Mouse (Mus musculus): ENCODE measurements around the gene Muc1. TPM values are rescaled to one million over a fixed set of nuclear protein-coding genes. Genes with fewer than 3 reads are reported as not detected.

Gene Muc1
- total and polyA plus RNA-seq, 3 experiments = 0.09 to 0.60 (median 0.38) TPM

GRCm38 (mm10) chr3:89250435-89251040 is 21.7 kb downstream of the Muc1 start:
- peak; percentile 67 for DNase-seq (ENCODE audit: extremely low read depth)
- Histone ChIP-seq H3K4me1 (ENCODE audit: control insufficient read depth in 1 of 2, insufficient read depth in 2 of 2) (peaks cover 10 to 53% of the 10 kb centered on the region in 2 experiments), H3K4me3 (replicated peaks in 1 of 3; ENCODE audit: low read depth in 2 of 3, low read length in 2 of 3, poor library complexity in 1 of 3) (peak overlapping the region in 2 of 3 experiments; percentile 26 to 62), H3K9ac (ENCODE audit: insufficient read depth, low read depth) (peak overlapping the region; percentile 13; the same call in 1 of the 2 replicates), H3K79me2 (replicated peaks; ENCODE audit: control insufficient read depth, extremely low read depth, insufficient read depth, poor library complexity, severe bottlenecking) (peaks cover 17% of the 10 kb centered on the region), H3K4me2 (ENCODE audit: insufficient read depth, low read depth, poor library complexity, severe bottlenecking) (peak overlapping the region; percentile 94), H3K36me3 (replicated peaks in 1 of 2; ENCODE audit: control insufficient read depth in 1 of 2, insufficient read depth in 1 of 2, low read length in 1 of 2) (peaks cover 14 to 24% of the 10 kb centered on the region in 2 experiments), H3K27me3 (replicated peaks) (no peaks in the 10 kb centered on the region), H3K27ac (ENCODE audit: insufficient read depth, low read depth) (peak overlapping the region; percentile 67), H3K9me3 (replicated peaks; ENCODE audit: low read length) (peaks cover 5% of the 10 kb centered on the region)
- TF ChIP-seq RAD21 (IDR thresholded peaks at IDR 0.05; ENCODE audit: low read depth, low read length) = peak; percentile 92
- TF ChIP-seq NELFE (IDR thresholded peaks at IDR 0.05; ENCODE audit: low read depth, low read length) = peak; percentile 49; the same call in 1 of the 2 replicates
- peak; percentile 59 for TF ChIP-seq ELF1 (IDR thresholded peaks at IDR 0.05; ENCODE audit: low read depth, low read length)
- no peak for TF ChIP-seq HCFC1 (IDR thresholded peaks at IDR 0.05; ENCODE audit: low read depth, low read length)
- no peak for TF ChIP-seq KAT2A (IDR thresholded peaks at IDR 0.05; ENCODE audit: insufficient replicate concordance, low read length)
- peak; percentile 80 for TF ChIP-seq POLR2AphosphoS2 (IDR thresholded peaks at IDR 0.05; ENCODE audit: low read depth, low read length)
- TF ChIP-seq ZC3H11A (IDR thresholded peaks at IDR 0.05; ENCODE audit: low read depth, low read length) = peak; percentile 18; the same call in 1 of the 2 replicates
- peak; percentile 81 for TF ChIP-seq SMC3 (IDR thresholded peaks at IDR 0.05; ENCODE audit: low read depth, low read length)
- TF ChIP-seq MAZ (IDR thresholded peaks at IDR 0.05; ENCODE audit: low read depth, low read length) = no peak
- 0 out of 2 replicates have a peak, but pooled peaks have one; percentile 62 for TF ChIP-seq IRF4 (IDR thresholded peaks at IDR 0.05; ENCODE audit: low read depth, low read length)
- no peak for TF ChIP-seq SIN3A (IDR thresholded peaks at IDR 0.05; ENCODE audit: low read length)
- no peak for TF ChIP-seq USF2 (conservative IDR thresholded peaks at IDR 0.05; ENCODE audit: low read depth, low read length)
- no peak for TF ChIP-seq MAX (IDR thresholded peaks at IDR 0.05; ENCODE audit: low read length)
- TF ChIP-seq PAX5 (IDR thresholded peaks at IDR 0.05; ENCODE audit: low read length) = no peak
- no peak for TF ChIP-seq JUND (conservative IDR thresholded peaks at IDR 0.05; ENCODE audit: low read depth, low read length)
- peak; percentile 69 for TF ChIP-seq MAFK (IDR thresholded peaks at IDR 0.05; ENCODE audit: insufficient replicate concordance, low read length)
- TF ChIP-seq NRF1 (IDR thresholded peaks at IDR 0.05; ENCODE audit: low read depth, low read length) = no peak
- TF ChIP-seq ZMIZ1 (IDR thresholded peaks at IDR 0.05; ENCODE audit: low read depth, low read length) = peak; percentile 51; the same call in 1 of the 2 replicates
- no peak for TF ChIP-seq TBP (conservative IDR thresholded peaks at IDR 0.05; ENCODE audit: low read depth, low read length)
- peak; percentile 61 to 94 for TF ChIP-seq CTCF (conservative IDR thresholded peaks at IDR 0.05 in 1 of 2, IDR thresholded peaks at IDR 0.05 in 1 of 2; ENCODE audit: low read depth in 2 of 2, low read length in 2 of 2)
- TF ChIP-seq CHD1 (IDR thresholded peaks at IDR 0.05; ENCODE audit: low read depth, low read length) = no peak
- TF ChIP-seq GABPA (IDR thresholded peaks at IDR 0.05; ENCODE audit: insufficient replicate concordance, low read depth, low read length) = no peak
- TF ChIP-seq BHLHE40 (IDR thresholded peaks at IDR 0.05; ENCODE audit: low read depth, low read length) = no peak
- TF ChIP-seq RCOR1 (conservative IDR thresholded peaks at IDR 0.05; ENCODE audit: low read depth, low read length) = no peak
- TF ChIP-seq UBTF (IDR thresholded peaks at IDR 0.05; ENCODE audit: low read depth, low read length) = 0 out of 2 replicates have a peak, but pooled peaks have one; percentile 22
- peak; percentile 27; the same call in 1 of the 2 replicates for TF ChIP-seq MEF2A (IDR thresholded peaks at IDR 0.05; ENCODE audit: borderline replicate concordance, low read depth, low read length)
- TF ChIP-seq JUN (IDR thresholded peaks at IDR 0.05; ENCODE audit: insufficient read depth, low read depth, low read length) = no peak
- TF ChIP-seq EP300 (IDR thresholded peaks at IDR 0.05; ENCODE audit: low read length) = peak; percentile 32; the same call in 1 of the 2 replicates
- peak; percentile 43 for TF ChIP-seq POLR2A (IDR thresholded peaks at IDR 0.05; ENCODE audit: low read depth, low read length)
- no peak for TF ChIP-seq ZKSCAN1 (IDR thresholded peaks at IDR 0.05; ENCODE audit: borderline replicate concordance, low read depth, low read length)
- TF ChIP-seq USF1 (IDR thresholded peaks at IDR 0.05; ENCODE audit: low read depth, low read length) = no peak
- TF ChIP-seq ETS1 (conservative IDR thresholded peaks at IDR 0.05; ENCODE audit: low read depth, low read length) = no peak
- TF ChIP-seq TCF12 (IDR thresholded peaks at IDR 0.05; ENCODE audit: low read depth, low read length) = 0 out of 2 replicates have a peak, but pooled peaks have one; percentile 22
- 0 out of 2 replicates have a peak, but pooled peaks have one; percentile 24 for TF ChIP-seq E2F4 (IDR thresholded peaks at IDR 0.05; ENCODE audit: insufficient replicate concordance, low read depth, low read length)
- TF ChIP-seq MYC (IDR thresholded peaks at IDR 0.05; ENCODE audit: low read depth, low read length) = 0 out of 2 replicates have a peak, but pooled peaks have one; percentile 35
- TF ChIP-seq CHD2 (IDR thresholded peaks at IDR 0.05; ENCODE audit: low read length) = no peak
- no peak for TF ChIP-seq MXI1 (IDR thresholded peaks at IDR 0.05; ENCODE audit: low read depth, low read length)
- TF ChIP-seq ZNF384 (IDR thresholded peaks at IDR 0.05; ENCODE audit: low read depth, low read length) = no peak
- in situ Hi-C loops (cut with MboI; ENCODE audit: low pct_ligation_motif_present, low pct_unique_long_range_greater_than_20kb, low sequenced_read_pairs) = no loop called here
- dilution Hi-C loops (cut with MboI; ENCODE audit: extremely low pct_ligation_motif_present, extremely low pct_unique_long_range_greater_than_20kb, low sequenced_read_pairs) = no loop called here
